Mouse (Mus musculus): ENCODE results near the gene Cpxm1.

Gene Cpxm1

GRCm38 (mm10) chr2:130397186-130397985 lies at the start of gene Cpxm1:
Gene Cpxm1, minus strand, starts transcription at chr2:130397574.
- peak; percentile 19 to 56 for DNase-seq

GRCm38 (mm10) chr2:130442162-130442561 lies 44.8 kb upstream of the Cpxm1 start:
- DNase-seq = no peak

GRCm38 (mm10) chr2:130439840-130440480 lies 42.6 kb upstream of the Cpxm1 start:
- DNase-seq = no peak

GRCm38 (mm10) chr2:130438861-130439260 lies 41.5 kb upstream of the Cpxm1 start:
- DNase-seq = no peak

- no peak for DNase-seq
Measured at GRCm38 (mm10) chr2:130436769-130437168, 39.4 kb upstream of the Cpxm1 start.

GRCm38 (mm10) chr2:130433152-130433551 lies 35.8 kb upstream of the Cpxm1 start:
- DNase-seq = peak in 1 of 2 experiments; percentile 53

- no peak for DNase-seq
Measured at GRCm38 (mm10) chr2:130432157-130432556, 34.8 kb upstream of the Cpxm1 start.

- no peak for DNase-seq
Measured at GRCm38 (mm10) chr2:130430484-130430883, 33.1 kb upstream of the Cpxm1 start.

- no peak for DNase-seq
Measured at GRCm38 (mm10) chr2:130429851-130430250, 32.5 kb upstream of the Cpxm1 start.

GRCm38 (mm10) chr2:130425112-130425511 lies 27.7 kb upstream of the Cpxm1 start:
- no peak for DNase-seq

- DNase-seq = peak; percentile 94 to 95
Measured at GRCm38 (mm10) chr2:130424126-130424853, 26.9 kb upstream of the Cpxm1 start, which contains the start of the genes Vps16 and Pced1a. Gene Vps16, plus strand, starts transcription at chr2:130424339. Gene Pced1a, minus strand, starts transcription at chr2:130424701.

GRCm38 (mm10) chr2:130423397-130424125 lies 26.2 kb upstream of the Cpxm1 start:
- DNase-seq = peak; percentile 84 to 87

GRCm38 (mm10) chr2:130421781-130422620 lies 24.6 kb upstream of the Cpxm1 start:
- DNase-seq = no peak

GRCm38 (mm10) chr2:130414094-130414856 lies 16.9 kb upstream of the Cpxm1 start:
- DNase-seq = no peak

GRCm38 (mm10) chr2:130412775-130413174 lies 15.4 kb upstream of the Cpxm1 start:
- no peak for DNase-seq

GRCm38 (mm10) chr2:130411558-130412495 lies 14.5 kb upstream of the Cpxm1 start:
- DNase-seq = peak; percentile 79 to 87

GRCm38 (mm10) chr2:130408194-130408593 lies 10.8 kb upstream of the Cpxm1 start:
- DNase-seq = no peak

GRCm38 (mm10) chr2:130406178-130406577 lies 8.8 kb upstream of the Cpxm1 start, which contains the start of gene Tmem239:
Gene Tmem239, plus strand, starts transcription at chr2:130406478.
- DNase-seq = no peak

GRCm38 (mm10) chr2:130404939-130405338 lies 7.6 kb upstream of the Cpxm1 start, which contains the start of the genes Gm28372 and 1700020A23Rik:
Gene Gm28372, plus strand, starts transcription at chr2:130405239.
Gene 1700020A23Rik, plus strand, starts transcription at chr2:130405259.
- no peak for DNase-seq
